8 mouse cellular contexts compared by ENCODE assay signal in the genomic region with DNA sequence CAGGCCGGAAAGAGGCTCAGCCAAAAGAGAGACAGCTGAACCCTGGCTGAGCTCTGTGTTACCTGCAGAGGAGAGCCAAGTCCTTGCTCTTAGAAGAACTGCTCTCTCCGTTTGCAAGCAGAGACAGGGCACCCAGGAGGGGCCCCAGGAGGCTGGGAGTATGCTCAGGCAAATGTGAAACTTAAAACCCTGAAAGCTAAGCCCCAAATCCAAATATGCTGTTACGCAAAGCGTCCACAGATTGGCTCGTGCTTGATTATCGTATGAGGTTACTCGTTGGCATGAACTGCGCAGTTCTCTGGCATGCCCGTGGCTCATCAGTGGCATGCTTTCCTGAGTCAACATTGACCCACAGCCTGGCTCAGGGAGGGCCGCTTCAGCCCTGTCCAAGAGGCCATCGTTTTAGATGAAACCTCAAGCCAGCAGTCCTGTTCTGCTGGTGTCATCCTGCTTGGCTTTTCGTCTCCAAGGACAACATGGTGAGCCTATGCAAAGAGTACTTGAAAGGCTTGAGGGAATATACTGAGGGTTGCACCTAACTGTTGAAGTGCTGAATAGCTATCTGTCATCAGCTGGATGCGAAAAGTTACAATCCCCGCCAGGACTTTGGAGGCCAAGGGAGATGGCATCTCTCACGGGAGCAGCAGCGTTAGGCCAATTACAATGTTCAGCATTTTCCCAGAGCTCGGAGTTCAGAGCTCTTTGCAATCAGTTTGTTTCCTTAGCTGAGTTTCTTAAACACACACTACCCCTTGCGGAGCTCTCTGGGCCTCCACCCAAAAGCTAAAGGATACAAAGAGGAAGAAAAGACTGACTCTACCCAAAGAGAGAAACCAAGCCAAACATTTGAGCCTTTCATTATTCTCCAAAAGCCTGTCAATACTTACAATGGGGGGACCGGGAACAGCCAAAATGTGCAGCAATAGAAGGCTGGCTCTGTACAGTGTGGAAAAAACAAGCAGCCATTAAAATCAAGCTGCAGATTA.
DNase-seq lines count a peak whose midpoint lies in the region.

No protein-coding gene starts in this region.

- DNase-seq in adrenal gland, postnatal 10 days: peak; percentile 52
- DNase-seq in adrenal gland, postnatal 4 days (ENCODE audit: low spot score in 2 of 2): no peak
- peak; percentile 7 for DNase-seq in ovary, postnatal 14 days (ENCODE audit: low spot score)
- no peak for DNase-seq in ovary, postnatal 36 days (ENCODE audit: low spot score)
- peak; percentile 36 for DNase-seq in gastrocnemius, postnatal 10 days
- DNase-seq in lung, postnatal 36 days: peak; percentile 43
- no peak for DNase-seq in MN1 (ENCODE audit: low spot score)
- no peak for DNase-seq in kidney, postnatal 14 days

Comparison
In these comparisons a context has a peak if more than half of its experiments do, and no peak if none do; other contexts are left out.
1. DNase-seq: peak in adrenal gland, postnatal 10 days (single experiment), ovary, postnatal 14 days (single experiment), gastrocnemius, postnatal 10 days (single experiment) and lung, postnatal 36 days (single experiment); none in adrenal gland, postnatal 4 days (0 of 2), ovary, postnatal 36 days (single experiment), MN1 (single experiment) and kidney, postnatal 14 days (single experiment).